ENCODE assay signal across 13 mouse cellular contexts in the genomic region with DNA sequence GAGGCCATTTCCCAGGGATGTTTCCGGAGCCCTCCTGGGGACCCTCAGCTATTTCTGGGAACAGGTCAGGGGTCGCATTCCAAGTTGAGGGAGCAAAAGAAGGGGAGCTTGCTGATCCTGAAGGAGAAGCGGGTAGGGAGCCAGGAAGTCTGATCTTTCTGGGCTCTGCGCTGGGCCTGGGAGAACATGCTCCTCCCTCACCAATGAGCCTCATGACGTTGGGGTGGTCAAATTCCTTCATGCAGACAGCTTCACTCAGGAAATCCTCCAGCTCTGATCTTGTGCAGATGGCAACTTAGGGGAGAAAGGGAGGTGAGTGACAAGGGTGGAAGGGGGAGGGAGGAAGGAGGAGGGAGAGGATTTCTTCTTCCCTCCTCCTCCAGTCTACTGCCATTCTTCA. TPM values are rescaled to one million over a fixed set of nuclear protein-coding genes. Genes with fewer than 3 reads are reported as not detected.
A peak's percentile ranks its signal among the peaks of the same experiment; 100 is the strongest.
DNase-seq lines count a peak whose midpoint lies in the region; ATAC-seq and TF ChIP-seq lines count a peak whose summit lies in the region.
"Had no signal": no experiment of that assay in that cellular context is flagged by ENCODE, and none has a peak within 500 bp of the region (broad histone marks: within the 10 kb centered on the region; RNA-seq: fewer than 3 reads in every experiment).

No protein-coding gene starts in this region.

- no peaks in the 10 kb centered on the region for H3K9me3 ChIP-seq in stomach, embryonic 14.5 days (ENCODE audit: control insufficient read depth, low read depth, low read length)
- H3K9me3 ChIP-seq in stomach, postnatal 0 days (ENCODE audit: control insufficient read depth, low read length) = no peaks in the 10 kb centered on the region
- no peaks in the 10 kb centered on the region for H3K9me3 ChIP-seq in kidney, postnatal 0 days (replicated peaks; ENCODE audit: low read length)
- H3K9me3 ChIP-seq in midbrain, embryonic 13.5 days = no peaks in the 10 kb centered on the region
- H3K9me3 ChIP-seq: forebrain, embryonic 15.5 days; hindbrain, embryonic 12.5 days; neural tube, embryonic 15.5 days had no signal

- no peak for TF ChIP-seq POLR2A in heart, adult 2 months (IDR thresholded peaks at IDR 0.05; ENCODE audit: insufficient read depth, low read depth, low read length)

- H3K9ac ChIP-seq in heart, adult 2 months (ENCODE audit: low read depth, low read length) = no peak overlapping the region
- H3K9ac ChIP-seq in stomach, embryonic 14.5 days (replicated peaks; ENCODE audit: low read depth, low read length) = no peak overlapping the region
- H3K9ac ChIP-seq in stomach, postnatal 0 days (ENCODE audit: low read length) = no peak overlapping the region
- H3K9ac ChIP-seq in kidney, postnatal 0 days (ENCODE audit: low read depth, low read length) = no peak overlapping the region
- no peak overlapping the region for H3K9ac ChIP-seq in midbrain, embryonic 13.5 days (replicated peaks)
- H3K9ac ChIP-seq: forebrain, embryonic 15.5 days; hindbrain, embryonic 12.5 days; neural tube, embryonic 15.5 days had no signal

- H3K4me3 ChIP-seq in heart, adult 2 months = no peak overlapping the region
- no peak overlapping the region for H3K4me3 ChIP-seq in stomach, embryonic 14.5 days (ENCODE audit: low read depth, low read length)
- no peak overlapping the region for H3K4me3 ChIP-seq in stomach, postnatal 0 days (ENCODE audit: low read depth, low read length)
- no peak overlapping the region for H3K4me3 ChIP-seq in kidney, postnatal 0 days (replicated peaks; ENCODE audit: low read depth, low read length)
- no peak overlapping the region for H3K4me3 ChIP-seq in midbrain, embryonic 13.5 days (replicated peaks)
- H3K4me3 ChIP-seq: forebrain, embryonic 15.5 days; hindbrain, embryonic 12.5 days; neural tube, embryonic 15.5 days had no signal

- no peak overlapping the region for H3K4me2 ChIP-seq in stomach, embryonic 14.5 days (replicated peaks; ENCODE audit: low read depth, low read length)
- H3K4me2 ChIP-seq in stomach, postnatal 0 days (replicated peaks; ENCODE audit: low read depth) = no peak overlapping the region
- H3K4me2 ChIP-seq in kidney, postnatal 0 days (ENCODE audit: low read length) = no peak overlapping the region; the same call in 1 of the 2 replicates
- no peak overlapping the region for H3K4me2 ChIP-seq in midbrain, embryonic 13.5 days (replicated peaks)
- H3K4me2 ChIP-seq: forebrain, embryonic 15.5 days; hindbrain, embryonic 12.5 days; midbrain, embryonic 11.5 days; neural tube, embryonic 15.5 days had no signal

- no peak for TF ChIP-seq EP300 in heart, adult 2 months (IDR thresholded peaks at IDR 0.05; ENCODE audit: insufficient read depth, low read depth, low read length)
- no peak for TF ChIP-seq EP300 in stomach, postnatal 0 days (optimal IDR thresholded peaks at IDR 0.05)

- H3K79me2 ChIP-seq in heart, adult 2 months (replicated peaks; ENCODE audit: control insufficient read depth, insufficient read depth, low read length) = no peaks in the 10 kb centered on the region

- TF ChIP-seq CTCF in heart, adult 2 months (IDR thresholded peaks at IDR 0.05) = no peak
- TF ChIP-seq CTCF in stomach, postnatal 0 days (IDR thresholded peaks at IDR 0.05; ENCODE audit: low read depth) = no peak
- no peak for TF ChIP-seq CTCF in kidney, postnatal 0 days (IDR thresholded peaks at IDR 0.05; ENCODE audit: low read depth)

- intact Hi-C loops in heart, adult 2 months (cut with DNase I) = no loop called here
- intact Hi-C loops in heart, postnatal 25 days (cut with DNase I) = no loop called here

- H3K4me1 ChIP-seq in heart, adult 2 months (ENCODE audit: control insufficient read depth, insufficient read depth, low read length) = peaks cover 20% of the 10 kb centered on the region
- H3K4me1 ChIP-seq in stomach, embryonic 14.5 days (ENCODE audit: control insufficient read depth, insufficient read depth, low read length) = no peaks in the 10 kb centered on the region
- H3K4me1 ChIP-seq in stomach, postnatal 0 days (replicated peaks; ENCODE audit: control insufficient read depth, insufficient read depth) = no peaks in the 10 kb centered on the region
- H3K4me1 ChIP-seq in kidney, postnatal 0 days (replicated peaks; ENCODE audit: insufficient read depth, low read length) = no peaks in the 10 kb centered on the region
- no peaks in the 10 kb centered on the region for H3K4me1 ChIP-seq in midbrain, embryonic 13.5 days (replicated peaks)
- H3K4me1 ChIP-seq: hindbrain, embryonic 12.5 days; neural tube, embryonic 15.5 days had no signal

- no peak for DNase-seq in heart, adult 2 months
- no peak for DNase-seq in heart, postnatal 25 days (ENCODE audit: low spot score)
- DNase-seq in stomach, postnatal 0 days (ENCODE audit: low spot score) = no peak
- peak; percentile 84 for DNase-seq in kidney, postnatal 0 days (ENCODE audit: low spot score)
- no peak for DNase-seq in spleen, postnatal 10 days (ENCODE audit: low spot score in 2 of 2)
- DNase-seq in frontal cortex, postnatal 14 days (ENCODE audit: low spot score in 2 of 2) = no peak

- H3K27me3 ChIP-seq in heart, adult 2 months (ENCODE audit: control insufficient read depth, insufficient read depth, low read length) = no peaks in the 10 kb centered on the region
- no peaks in the 10 kb centered on the region for H3K27me3 ChIP-seq in stomach, embryonic 14.5 days (ENCODE audit: control insufficient read depth, insufficient read depth, low read length)
- no peaks in the 10 kb centered on the region for H3K27me3 ChIP-seq in stomach, postnatal 0 days (ENCODE audit: control insufficient read depth, insufficient read depth, low read length)
- H3K27me3 ChIP-seq in kidney, postnatal 0 days (ENCODE audit: insufficient read depth, low read length) = no peaks in the 10 kb centered on the region
- H3K27me3 ChIP-seq in midbrain, embryonic 13.5 days = no peaks in the 10 kb centered on the region
- H3K27me3 ChIP-seq: forebrain, embryonic 15.5 days; hindbrain, embryonic 12.5 days; neural tube, embryonic 15.5 days; Patski had no signal

- H3K27ac ChIP-seq in heart, adult 2 months = peak overlapping the region; percentile 47
- H3K27ac ChIP-seq in stomach, embryonic 14.5 days (ENCODE audit: low read length) = peak overlapping the region; percentile 49; the same call in 1 of the 2 replicates
- H3K27ac ChIP-seq in stomach, postnatal 0 days (replicated peaks) = no peak overlapping the region
- peak overlapping the region; percentile 85 for H3K27ac ChIP-seq in kidney, postnatal 0 days
- H3K27ac ChIP-seq in midbrain, embryonic 13.5 days = no peak overlapping the region
- H3K27ac ChIP-seq: forebrain, embryonic 15.5 days; hindbrain, embryonic 12.5 days; neural tube, embryonic 15.5 days had no signal

- no peaks in the 10 kb centered on the region; the same call in 1 of the 2 replicates for H3K36me3 ChIP-seq in heart, adult 2 months (ENCODE audit: control insufficient read depth, insufficient read depth, low read length)
- peaks cover 55% of the 10 kb centered on the region for H3K36me3 ChIP-seq in stomach, embryonic 14.5 days (ENCODE audit: control insufficient read depth, insufficient read depth, low read length)
- peaks cover 10% of the 10 kb centered on the region; the same call in 1 of the 2 replicates for H3K36me3 ChIP-seq in stomach, postnatal 0 days (ENCODE audit: control insufficient read depth, insufficient read depth, low read length)
- H3K36me3 ChIP-seq in kidney, postnatal 0 days (ENCODE audit: insufficient read depth, low read length) = peaks cover 25% of the 10 kb centered on the region; the same call in 1 of the 2 replicates
- peaks cover 12% of the 10 kb centered on the region for H3K36me3 ChIP-seq in midbrain, embryonic 13.5 days
- H3K36me3 ChIP-seq: forebrain, embryonic 15.5 days; neural tube, embryonic 15.5 days had no signal

- WGBS in heart, adult 2 months = 31% methylated on average over 5 of the region's 5 CpGs
- 52% methylated on average over 5 of the region's 5 CpGs for whole genome bisulfite sequencing in stomach, embryonic 14.5 days
- WGBS in stomach, postnatal 0 days = 58% methylated on average over 5 of the region's 5 CpGs
- 48% methylated on average over 5 of the region's 5 CpGs for WGBS in kidney, postnatal 0 days
- 68% methylated on average over 5 of the region's 5 CpGs for whole genome bisulfite sequencing in midbrain, embryonic 13.5 days

- ATAC-seq in stomach, embryonic 14.5 days (ENCODE audit: insufficient number of reproducible peaks, insufficient read depth, low FRiP score, low read depth) = no peak; the same call in 1 of the 2 replicates
- no peak for ATAC-seq in stomach, postnatal 0 days (ENCODE audit: low FRiP score, low TSS enrichment)
- peak; percentile 23; the same call in 1 of the 2 replicates for ATAC-seq in kidney, postnatal 0 days (replicated peaks; ENCODE audit: low FRiP score, low read depth)
- no peak for ATAC-seq in midbrain, embryonic 13.5 days
- ATAC-seq: forebrain, embryonic 15.5 days; Patski had no signal

RNA-seq across cellular contexts. Expression of gene Hnrnpul1, which starts 9.7 kb away (rescaled TPM):
- total RNA-seq in heart, adult 2 months (2021) = 10 to 100 TPM; 71.0 to 76.2 TPM
- polyA plus RNA-seq in heart, adult 2 months (2012; rRNA removed) = 24.5 and 29.4 TPM in 2 replicates
- 10 to 100 TPM; 77.8 TPM for total RNA-seq in heart, postnatal 25 days (2021)
- 77.2 and 77.8 TPM in 2 replicates for polyA plus RNA-seq in stomach, embryonic 14.5 days (2014; fragmentation: Nextera tagmentation; extraction: Ambion mirVana)
- 25.9 and 27.5 TPM in 2 replicates for polyA plus RNA-seq in stomach, postnatal 0 days (2015; fragmentation: Nextera tagmentation; extraction: Ambion mirVana)
- polyA plus RNA-seq in kidney, postnatal 0 days (2015; fragmentation: Nextera tagmentation; extraction: Ambion mirVana) = 50.0 and 56.0 TPM in 2 replicates
- 53.5 and 56.2 TPM in 2 replicates for polyA plus RNA-seq in midbrain, embryonic 13.5 days (2015; fragmentation: Nextera tagmentation; extraction: Ambion mirVana)

RNA-seq across cellular contexts. Expression of gene Axl, which starts 24.3 kb away (rescaled TPM):
- total RNA-seq in heart, adult 2 months (2021) = 10 to 100 TPM; 75.0 to 82.4 TPM
- 51.8 and 73.7 TPM in 2 replicates for polyA plus RNA-seq in heart, adult 2 months (2012; rRNA removed)
- 10 to 100 TPM; 78.6 to 99.4 TPM for total RNA-seq in heart, postnatal 25 days (2021)
- polyA plus RNA-seq in stomach, embryonic 14.5 days (2014; fragmentation: Nextera tagmentation; extraction: Ambion mirVana) = 66.4 and 75.3 TPM in 2 replicates
- 52.8 and 53.4 TPM in 2 replicates for polyA plus RNA-seq in stomach, postnatal 0 days (2015; fragmentation: Nextera tagmentation; extraction: Ambion mirVana)
- polyA plus RNA-seq in kidney, postnatal 0 days (2015; fragmentation: Nextera tagmentation; extraction: Ambion mirVana) = 95.7 and 110 TPM in 2 replicates
- polyA plus RNA-seq in midbrain, embryonic 13.5 days (2015; fragmentation: Nextera tagmentation; extraction: Ambion mirVana) = 17.5 and 18.9 TPM in 2 replicates

RNA-seq across cellular contexts. Expression of gene Ccdc97, which starts 45.3 kb away (rescaled TPM):
- total RNA-seq in heart, adult 2 months (2021) = 10 to 100 TPM; 51.8 to 59.3 TPM
- 62.9 and 72.6 TPM in 2 replicates for polyA plus RNA-seq in heart, adult 2 months (2012; rRNA removed)
- 10 to 100 TPM; 50.3 to 52.7 TPM for total RNA-seq in heart, postnatal 25 days (2021)
- polyA plus RNA-seq in stomach, embryonic 14.5 days (2014; fragmentation: Nextera tagmentation; extraction: Ambion mirVana) = 29.4 and 30.8 TPM in 2 replicates
- polyA plus RNA-seq in stomach, postnatal 0 days (2015; fragmentation: Nextera tagmentation; extraction: Ambion mirVana) = 7.9 and 10.2 TPM in 2 replicates
- 18.8 and 19.4 TPM in 2 replicates for polyA plus RNA-seq in kidney, postnatal 0 days (2015; fragmentation: Nextera tagmentation; extraction: Ambion mirVana)
- polyA plus RNA-seq in midbrain, embryonic 13.5 days (2015; fragmentation: Nextera tagmentation; extraction: Ambion mirVana) = 29.9 and 35.9 TPM in 2 replicates

RNA-seq across cellular contexts. Expression of gene Cyp2s1, which starts 52.5 kb away (rescaled TPM):
- total RNA-seq in heart, adult 2 months (2021) = 1 to 10 TPM; 5.7 to 5.9 TPM
- polyA plus RNA-seq in heart, adult 2 months (2012; rRNA removed) = 5.4 and 10.1 TPM in 2 replicates
- 1 to 10 TPM; 5.8 to 6.3 TPM for total RNA-seq in heart, postnatal 25 days (2021)
- 32.0 and 34.1 TPM in 2 replicates for polyA plus RNA-seq in stomach, embryonic 14.5 days (2014; fragmentation: Nextera tagmentation; extraction: Ambion mirVana)
- polyA plus RNA-seq in stomach, postnatal 0 days (2015; fragmentation: Nextera tagmentation; extraction: Ambion mirVana) = 166 and 195 TPM in 2 replicates
- polyA plus RNA-seq in kidney, postnatal 0 days (2015; fragmentation: Nextera tagmentation; extraction: Ambion mirVana) = 25.4 and 26.7 TPM in 2 replicates
- polyA plus RNA-seq in midbrain, embryonic 13.5 days (2015; fragmentation: Nextera tagmentation; extraction: Ambion mirVana) = 0.84 and 1.0 TPM in 2 replicates

Comparison
In these comparisons a context has a peak if more than half of its experiments do, and no peak if none do; other contexts are left out.
1. H3K27ac ChIP-seq: peak in heart, adult 2 months (single experiment), stomach, embryonic 14.5 days (single experiment) and kidney, postnatal 0 days (single experiment); none in stomach, postnatal 0 days (single experiment) and midbrain, embryonic 13.5 days (single experiment).